ENCODE assay signal across 8 mouse cellular contexts in genomic region chr1:180481956-180482355, GRCm38 (mm10). TPM values are rescaled to one million over a fixed set of nuclear protein-coding genes. Genes with fewer than 3 reads are reported as not detected.
A peak's percentile ranks its signal among the peaks of the same experiment; 100 is the strongest.
DNase-seq lines count a peak whose midpoint lies in the region; ATAC-seq and TF ChIP-seq lines count a peak whose summit lies in the region.

No protein-coding gene starts in this region.

- H3K4me1 ChIP-seq in kidney, embryonic 15.5 days, result peaks cover 34% of the 10 kb centered on the region
- H3K4me1 ChIP-seq in embryonic facial prominence, embryonic 12.5 days, result peaks cover 23% of the 10 kb centered on the region
- 0 out of 2 replicates have a peak, but pooled peaks cover 2% of the 10 kb centered on the region for H3K4me1 ChIP-seq in hindbrain, postnatal 0 days (ENCODE audit: insufficient read depth, low read length)
- H3K4me1 ChIP-seq in neural tube, embryonic 14.5 days (ENCODE audit: control insufficient read depth, insufficient read depth, low read length), result no peaks in the 10 kb centered on the region

- H3K27ac ChIP-seq in kidney, embryonic 15.5 days, result peak overlapping the region; percentile 41; the same call in 1 of the 2 replicates
- H3K27ac ChIP-seq in embryonic facial prominence, embryonic 12.5 days, result no peak overlapping the region
- H3K27ac ChIP-seq in hindbrain, postnatal 0 days, result no peak overlapping the region
- no peak overlapping the region for H3K27ac ChIP-seq in neural tube, embryonic 14.5 days (ENCODE audit: low read depth, low read length)

- TF ChIP-seq CTCF in hindbrain, postnatal 0 days (IDR thresholded peaks at IDR 0.05; ENCODE audit: low read depth), result peak; percentile 53

- H3K4me3 ChIP-seq in kidney, embryonic 15.5 days (replicated peaks), result peak overlapping the region; percentile 48; the same call in 1 of the 2 replicates
- H3K4me3 ChIP-seq in embryonic facial prominence, embryonic 12.5 days, result no peak overlapping the region
- H3K4me3 ChIP-seq in hindbrain, postnatal 0 days (ENCODE audit: low read length), result peak overlapping the region; percentile 54
- H3K4me3 ChIP-seq in neural tube, embryonic 14.5 days (ENCODE audit: low read depth, low read length), result no peak overlapping the region

- DNase-seq in kidney, adult 11 months, result no peak
- DNase-seq in hindbrain, postnatal 0 days (ENCODE audit: low spot score), result peak; percentile 66
- DNase-seq in cerebellum, adult 8-10 months, result no peak
- DNase-seq in adrenal gland, postnatal 4 days (ENCODE audit: low spot score in 2 of 2), result no peak
- no peak for DNase-seq in gastrocnemius, postnatal 36 days

- peak overlapping the region; percentile 89 for H3K4me2 ChIP-seq in kidney, embryonic 15.5 days
- H3K4me2 ChIP-seq in embryonic facial prominence, embryonic 12.5 days (replicated peaks), result peak overlapping the region; percentile 91; the same call in 1 of the 2 replicates
- peak overlapping the region; percentile 74 for H3K4me2 ChIP-seq in hindbrain, postnatal 0 days (ENCODE audit: low read depth, low read length)
- H3K4me2 ChIP-seq in neural tube, embryonic 14.5 days (ENCODE audit: low read depth, low read length), result peak overlapping the region; percentile 84

- H3K9me3 ChIP-seq in kidney, embryonic 15.5 days (replicated peaks), result no peaks in the 10 kb centered on the region
- H3K9me3 ChIP-seq in embryonic facial prominence, embryonic 12.5 days, result no peaks in the 10 kb centered on the region
- H3K9me3 ChIP-seq in hindbrain, postnatal 0 days (ENCODE audit: low read length), result no peaks in the 10 kb centered on the region
- no peaks in the 10 kb centered on the region for H3K9me3 ChIP-seq in neural tube, embryonic 14.5 days (ENCODE audit: control insufficient read depth, low read length)

- no peak for ATAC-seq in kidney, embryonic 15.5 days (replicated peaks; ENCODE audit: low FRiP score)
- no peak for ATAC-seq in embryonic facial prominence, embryonic 12.5 days (ENCODE audit: insufficient number of reproducible peaks, insufficient read depth, low FRiP score, low TSS enrichment)
- no peak for ATAC-seq in hindbrain, postnatal 0 days
- no peak for ATAC-seq in neural tube, embryonic 14.5 days (ENCODE audit: low read depth)

- H3K9ac ChIP-seq in kidney, embryonic 15.5 days, result no peak overlapping the region
- H3K9ac ChIP-seq in embryonic facial prominence, embryonic 12.5 days, result no peak overlapping the region
- no peak overlapping the region for H3K9ac ChIP-seq in hindbrain, postnatal 0 days (replicated peaks; ENCODE audit: low read length)
- H3K9ac ChIP-seq in neural tube, embryonic 14.5 days (replicated peaks; ENCODE audit: low read depth, low read length), result no peak overlapping the region

- WGBS in kidney, embryonic 15.5 days, result 22% methylated on average over 10 of the region's 10 CpGs
- 8% methylated on average over 10 of the region's 10 CpGs for WGBS in embryonic facial prominence, embryonic 12.5 days
- 8% methylated on average over 10 of the region's 10 CpGs for WGBS in hindbrain, postnatal 0 days
- WGBS in neural tube, embryonic 14.5 days, result 12% methylated on average over 10 of the region's 10 CpGs

- intact Hi-C loops in gastrocnemius, postnatal 36 days (cut with DNase I), result no loop called here

- peaks cover 67% of the 10 kb centered on the region for H3K27me3 ChIP-seq in kidney, embryonic 15.5 days
- H3K27me3 ChIP-seq in embryonic facial prominence, embryonic 12.5 days, result peaks cover 47% of the 10 kb centered on the region
- no peaks in the 10 kb centered on the region; the same call in 1 of the 2 replicates for H3K27me3 ChIP-seq in hindbrain, postnatal 0 days (ENCODE audit: insufficient read depth, low read length)
- peaks cover 7% of the 10 kb centered on the region for H3K27me3 ChIP-seq in neural tube, embryonic 14.5 days (ENCODE audit: control insufficient read depth, insufficient read depth, low read length)

- no peaks in the 10 kb centered on the region for H3K36me3 ChIP-seq in kidney, embryonic 15.5 days
- H3K36me3 ChIP-seq in embryonic facial prominence, embryonic 12.5 days, result no peaks in the 10 kb centered on the region
- no peaks in the 10 kb centered on the region for H3K36me3 ChIP-seq in hindbrain, postnatal 0 days (ENCODE audit: insufficient read depth, low read length)
- no peaks in the 10 kb centered on the region for H3K36me3 ChIP-seq in neural tube, embryonic 14.5 days (ENCODE audit: control insufficient read depth, insufficient read depth, low read length)

RNA-seq across cellular contexts. Expression of gene Stum, which starts 1.3 kb away (rescaled TPM):
- 1.4 and 1.7 TPM in 2 replicates for polyA plus RNA-seq in kidney, embryonic 15.5 days (2015; fragmentation: Nextera tagmentation; extraction: Ambion mirVana)
- polyA plus RNA-seq in embryonic facial prominence, embryonic 12.5 days (2016; fragmentation: Nextera tagmentation; extraction: Ambion mirVana), result 1.5 and 1.8 TPM in 2 replicates
- 105 and 114 TPM in 2 replicates for total RNA-seq in hindbrain, postnatal 0 days (2014; rRNA removed)
- polyA plus RNA-seq in hindbrain, postnatal 0 days (2015; fragmentation: Nextera tagmentation; extraction: Ambion mirVana), result 19.9 and 20.6 TPM in 2 replicates
- polyA plus RNA-seq in neural tube, embryonic 14.5 days (2014; fragmentation: Nextera tagmentation; extraction: Ambion mirVana), result 19.5 and 27.7 TPM in 2 replicates
- 1 to 10 TPM in 1 of 2 experiments, under 1 TPM in 1; 0.95 to 1.0 TPM for total RNA-seq in adrenal gland, postnatal 4 days (2021)
- under 1 TPM; 0.18 to 0.42 TPM for total RNA-seq in gastrocnemius, postnatal 36 days (2021)

Comparison
In these comparisons a context has a peak if more than half of its experiments do, and no peak if none do; other contexts are left out.
1. H3K4me3 ChIP-seq: peak in kidney, embryonic 15.5 days (single experiment) and hindbrain, postnatal 0 days (single experiment); none in embryonic facial prominence, embryonic 12.5 days (single experiment) and neural tube, embryonic 14.5 days (single experiment).
2. Peak in every context shown above with its lines, with median percentiles within 50 percentile points of each other: H3K4me2 ChIP-seq.